Mouse (Mus musculus) small intestine, adult 2 months (tissue): Measurements from ENCODE around the gene Pde3a.

Experiments
- CTCF ChIP-seq: fragments of 200-500 bp; IDR thresholded peaks from 2 replicates; pipeline ENCODE4 v1.5.1; 2012; ENCODE audit warnings: low read depth, mild to moderate bottlenecking, control low read depth, inconsistent platforms, low read length, moderate library complexity, mixed read lengths; ENCODE audit not compliant: insufficient replicate concordance, insufficient read length; ENCODE audit errors: extremely low read depth
- POLR2A ChIP-seq: fragments of 200-500 bp; IDR thresholded peaks from 2 replicates; pipeline ENCODE4 v1.6.1; 2012; ENCODE audit warnings: low read depth, mild to moderate bottlenecking, control low read depth, inconsistent platforms, low read length, moderate library complexity

GRCm38 (mm10) chr6:141265257-141265656 is 16.2 kb downstream of the Pde3a start:
- TF ChIP-seq POLR2A = no peak
- no peak for TF ChIP-seq CTCF
